Mouse (Mus musculus) stomach, embryonic 14.5 days (tissue): Measurements from ENCODE around the gene Asxl1. TPM values are rescaled to one million over a fixed set of nuclear protein-coding genes. Genes with fewer than 3 reads are reported as not detected.

Experiments used
- ATAC-seq: fragments of 200-750 bp; cut with Nextera tagmentation; 2 replicates; pipeline ENCODE4 v1.8.0; 2017; ENCODE audit warnings: low read depth, moderate TSS enrichment; ENCODE audit not compliant: insufficient number of reproducible peaks, insufficient read depth, low FRiP score
- H3K27ac ChIP-seq: fragments of 300-500 bp; sonication (generic); 2 replicates; pipeline ENCODE4 v1.5.1; 2014; ENCODE audit warnings: mild to moderate bottlenecking, low read length, moderate library complexity, mixed read lengths
- H3K27me3 ChIP-seq: fragments of 300-500 bp; sonication (generic); 2 replicates; pipeline ENCODE4 v1.6.1; 2014; ENCODE audit warnings: low read length, control low read depth, mixed read lengths; ENCODE audit not compliant: control insufficient read depth, insufficient read depth
- H3K36me3 ChIP-seq: fragments of 300-500 bp; sonication (generic); 2 replicates; pipeline ENCODE4 v1.6.1; 2014; ENCODE audit warnings: mild to moderate bottlenecking, control low read depth, low read length, moderate library complexity, mixed read lengths; ENCODE audit not compliant: control insufficient read depth, insufficient read depth
- H3K4me1 ChIP-seq: fragments of 300-500 bp; sonication (generic); 2 replicates; pipeline ENCODE4 v1.6.1; 2014; ENCODE audit warnings: low read length, control low read depth, mixed read lengths; ENCODE audit not compliant: control insufficient read depth, insufficient read depth
- H3K4me2 ChIP-seq: fragments of 300-500 bp; sonication (generic); replicated peaks from 2 replicates; pipeline ENCODE4 v1.6.1; 2014; ENCODE audit warnings: low read depth, low read length, control low read depth
- H3K4me3 ChIP-seq: fragments of 300-500 bp; sonication (generic); 2 replicates; pipeline ENCODE4 v1.5.1; 2014; ENCODE audit warnings: low read depth, low read length, control low read depth
- H3K9ac ChIP-seq: fragments of 300-500 bp; sonication (generic); replicated peaks from 2 replicates; pipeline ENCODE4 v1.6.1; 2014; ENCODE audit warnings: low read depth, mild to moderate bottlenecking, control low read depth, low read length, moderate library complexity, mixed read lengths
- H3K9me3 ChIP-seq: fragments of 300-500 bp; sonication (generic); 2 replicates; pipeline ENCODE4 v1.6.1; 2016; ENCODE audit warnings: low read depth, low read length, control low read depth; ENCODE audit not compliant: control insufficient read depth
- WGBS: fragments of 180-500 bp; shearing (Covaris S2); extraction: QIAGEN DNeasy Blood & Tissue Kit; methylation state at CpG from one replicate; pipeline ENCODE4 v1.1.7; 2014; 5-methylcytosine and 5-hydroxymethylcytosine counted together
- polyA plus RNA-seq: library from polyadenylated mRNA; unstranded; fragments of >200 nt; fragmentation: Nextera tagmentation; extraction: Ambion mirVana; gene quantifications from 2 replicates; pipeline ENCODE4 v1.2.1, GENCODE M21; 2014

Asxl1 gene
- polyA plus RNA-seq, 1 experiment from 2014 or later: 16.3 TPM

- peaks cover 15% of the 10 kb centered on the region for H3K36me3 ChIP-seq
- H3K27ac ChIP-seq: no peak overlapping the region; the same call in 1 of the 2 replicates
- no peaks in the 10 kb centered on the region for H3K27me3 ChIP-seq
- ATAC-seq: no peak
- H3K4me3 ChIP-seq: no peak overlapping the region
- H3K9me3 ChIP-seq: no peaks in the 10 kb centered on the region
- no peak overlapping the region for H3K9ac ChIP-seq
- 69% methylated on average over 8 of the region's 8 CpGs for WGBS
- H3K4me2 ChIP-seq: no peak overlapping the region
- H3K4me1 ChIP-seq: peaks cover 41% of the 10 kb centered on the region
These were observed 78.9 kb downstream of the Asxl1 start for GRCm38 (mm10) chr2:153424557-153424956.

- peaks cover 43% of the 10 kb centered on the region for H3K4me1 ChIP-seq
- WGBS: 80% methylated on average over 4 of the region's 4 CpGs
- ATAC-seq: no peak
- H3K36me3 ChIP-seq: peaks cover 12% of the 10 kb centered on the region
- H3K9ac ChIP-seq: no peak overlapping the region
- peak overlapping the region; percentile 59; the same call in 1 of the 2 replicates for H3K27ac ChIP-seq
- H3K4me2 ChIP-seq: no peak overlapping the region
- H3K4me3 ChIP-seq: no peak overlapping the region
- no peaks in the 10 kb centered on the region for H3K9me3 ChIP-seq
- H3K27me3 ChIP-seq: no peaks in the 10 kb centered on the region
These were observed 79.7 kb downstream of the Asxl1 start for GRCm38 (mm10) chr2:153425124-153425844.

- Histone ChIP-seq H3K27me3 (no peaks in the 10 kb centered on the region), H3K36me3 (peaks cover 17% of the 10 kb centered on the region), H3K9ac (no peak overlapping the region), H3K4me2 (no peak overlapping the region), H3K27ac (peak overlapping the region; percentile 59; the same call in 1 of the 2 replicates), H3K4me3 (no peak overlapping the region), H3K9me3 (no peaks in the 10 kb centered on the region), H3K4me1 (peaks cover 44% of the 10 kb centered on the region)
- 52% methylated on average over 9 of the region's 9 CpGs for WGBS
- ATAC-seq: no peak
These were observed 80.5 kb downstream of the Asxl1 start for GRCm38 (mm10) chr2:153425998-153426670.

GRCm38 (mm10) chr2:153426931-153427330, 81.3 kb downstream of the Asxl1 start:
- peak; percentile 47; the same call in 1 of the 2 replicates for ATAC-seq
- Histone ChIP-seq H3K27ac (peak overlapping the region; percentile 44; the same call in 1 of the 2 replicates), H3K4me3 (no peak overlapping the region), H3K9ac (no peak overlapping the region), H3K4me1 (peaks cover 44% of the 10 kb centered on the region), H3K4me2 (no peak overlapping the region), H3K36me3 (peaks cover 19% of the 10 kb centered on the region), H3K27me3 (no peaks in the 10 kb centered on the region), H3K9me3 (no peaks in the 10 kb centered on the region)
- 6% methylated on average over 2 of the region's 2 CpGs for WGBS

GRCm38 (mm10) chr2:153428485-153428884, 82.9 kb downstream of the Asxl1 start:
- Histone ChIP-seq H3K4me1 (peaks cover 53% of the 10 kb centered on the region), H3K36me3 (peaks cover 20% of the 10 kb centered on the region), H3K9me3 (no peaks in the 10 kb centered on the region), H3K27ac (no peak overlapping the region), H3K27me3 (no peaks in the 10 kb centered on the region), H3K9ac (no peak overlapping the region), H3K4me3 (no peak overlapping the region), H3K4me2 (no peak overlapping the region)
- no peak for ATAC-seq
- WGBS: 66% methylated on average over 2 of the region's 2 CpGs

GRCm38 (mm10) chr2:153430571-153430970, 84.9 kb downstream of the Asxl1 start:
- Histone ChIP-seq H3K9me3 (no peaks in the 10 kb centered on the region), H3K4me2 (no peak overlapping the region), H3K4me3 (no peak overlapping the region), H3K36me3 (peaks cover 20% of the 10 kb centered on the region), H3K4me1 (peaks cover 59% of the 10 kb centered on the region), H3K27me3 (no peaks in the 10 kb centered on the region), H3K9ac (no peak overlapping the region), H3K27ac (no peak overlapping the region)
- no peak for ATAC-seq
- WGBS: 85% methylated on average over 1 of the region's 1 CpGs

- no peak overlapping the region for H3K4me3 ChIP-seq
- no peak overlapping the region for H3K9ac ChIP-seq
- peak overlapping the region; percentile 44; the same call in 1 of the 2 replicates for H3K27ac ChIP-seq
- H3K4me1 ChIP-seq: peaks cover 63% of the 10 kb centered on the region
- H3K9me3 ChIP-seq: no peaks in the 10 kb centered on the region
- ATAC-seq: no peak
- H3K4me2 ChIP-seq: no peak overlapping the region
- WGBS: 21% methylated on average over 7 of the region's 7 CpGs
- peaks cover 20% of the 10 kb centered on the region for H3K36me3 ChIP-seq
- H3K27me3 ChIP-seq: no peaks in the 10 kb centered on the region
These were observed 86.9 kb downstream of the Asxl1 start for GRCm38 (mm10) chr2:153432492-153432891.

GRCm38 (mm10) chr2:153433859-153434258, 88.2 kb downstream of the Asxl1 start:
- Histone ChIP-seq H3K36me3 (peaks cover 20% of the 10 kb centered on the region), H3K4me3 (no peak overlapping the region), H3K9ac (no peak overlapping the region), H3K4me2 (no peak overlapping the region), H3K27ac (peak overlapping the region; percentile 69), H3K27me3 (no peaks in the 10 kb centered on the region), H3K9me3 (no peaks in the 10 kb centered on the region), H3K4me1 (peaks cover 62% of the 10 kb centered on the region)
- 15% methylated on average over 3 of the region's 3 CpGs for WGBS
- no peak for ATAC-seq
